Mouse (Mus musculus) kidney, adult 8-10 months (tissue): ENCODE results near the gene Hykk.
"Not testable (repeated sequence)": the region's sequence is repeated elsewhere in the genome, so short reads cannot be mapped to it uniquely, and the experiment has no call there.

Experiments used
- DNase-seq, 2 experiments: peaks; one replicate each; pipeline ENCODE4 v3.0.0; 2022

The Hykk gene

GRCm38 (mm10) chr9:54917010-54917677 is at the start of gene Hykk:
Gene Hykk (plus strand): TSS chr9:54917283.
- DNase-seq = peak; percentile 94 to 97

GRCm38 (mm10) chr9:54878759-54879158 is 38.3 kb upstream of the Hykk start:
- no peak for DNase-seq

- DNase-seq = no peak
Measured at GRCm38 (mm10) chr9:54892111-54892510, 25.0 kb upstream of the Hykk start.

GRCm38 (mm10) chr9:54897097-54897496 is 20.0 kb upstream of the Hykk start:
- DNase-seq = no peak

GRCm38 (mm10) chr9:54909446-54909845 is 7.6 kb upstream of the Hykk start:
- no peak for DNase-seq

- DNase-seq = no peak
Measured at GRCm38 (mm10) chr9:54915576-54915975, 1.5 kb upstream of the Hykk start.

- no peak for DNase-seq
Measured at GRCm38 (mm10) chr9:54916401-54916800, 682 bp upstream of the Hykk start.

- DNase-seq = peak; percentile 39 to 57
Measured at GRCm38 (mm10) chr9:54918191-54918590, 1.1 kb downstream of the Hykk start.

GRCm38 (mm10) chr9:54918781-54919180 is 1.7 kb downstream of the Hykk start:
- no peak for DNase-seq

- DNase-seq = peak; percentile 61 to 74
Measured at GRCm38 (mm10) chr9:54919946-54920345, 2.9 kb downstream of the Hykk start.

- peak; percentile 54 to 76 for DNase-seq
Measured at GRCm38 (mm10) chr9:54930741-54931140, 13.7 kb downstream of the Hykk start.

GRCm38 (mm10) chr9:54931765-54932164 is 14.7 kb downstream of the Hykk start:
- peak in 1 of 2 experiments; percentile 49 for DNase-seq

GRCm38 (mm10) chr9:54932379-54932778 is 15.3 kb downstream of the Hykk start:
- DNase-seq = peak in 1 of 2 experiments; percentile 76

- DNase-seq = peak; percentile 64
Measured at GRCm38 (mm10) chr9:54942071-54942470, 25.0 kb downstream of the Hykk start.

GRCm38 (mm10) chr9:54944467-54944866 is 27.4 kb downstream of the Hykk start:
- DNase-seq = no peak

GRCm38 (mm10) chr9:54946256-54946655 is 29.2 kb downstream of the Hykk start:
- DNase-seq = no peak

- DNase-seq = no peak
Measured at GRCm38 (mm10) chr9:54949465-54949864, 32.4 kb downstream of the Hykk start.

GRCm38 (mm10) chr9:54950162-54950561 is 33.1 kb downstream of the Hykk start:
- DNase-seq = not testable (repeated sequence)

GRCm38 (mm10) chr9:54950575-54951321 is 33.7 kb downstream of the Hykk start, which contains the start of the genes Psma4 and AY074887:
Gene Psma4 (plus strand): TSS chr9:54950790.
Gene AY074887 (minus strand): TSS chr9:54950998.
- DNase-seq = peak; percentile 86 to 87

GRCm38 (mm10) chr9:54961059-54961458 is 44.0 kb downstream of the Hykk start:
- DNase-seq = no peak

GRCm38 (mm10) chr9:54963669-54964068 is 46.6 kb downstream of the Hykk start:
- no peak for DNase-seq

- no peak for DNase-seq
Measured at GRCm38 (mm10) chr9:54969972-54970637, 53.0 kb downstream of the Hykk start.

GRCm38 (mm10) chr9:54980674-54981073 is 63.6 kb downstream of the Hykk start, which contains the start of gene Chrna5:
Gene Chrna5 (plus strand): TSS chr9:54980880.
- DNase-seq = no peak
